In the genomic region with DNA sequence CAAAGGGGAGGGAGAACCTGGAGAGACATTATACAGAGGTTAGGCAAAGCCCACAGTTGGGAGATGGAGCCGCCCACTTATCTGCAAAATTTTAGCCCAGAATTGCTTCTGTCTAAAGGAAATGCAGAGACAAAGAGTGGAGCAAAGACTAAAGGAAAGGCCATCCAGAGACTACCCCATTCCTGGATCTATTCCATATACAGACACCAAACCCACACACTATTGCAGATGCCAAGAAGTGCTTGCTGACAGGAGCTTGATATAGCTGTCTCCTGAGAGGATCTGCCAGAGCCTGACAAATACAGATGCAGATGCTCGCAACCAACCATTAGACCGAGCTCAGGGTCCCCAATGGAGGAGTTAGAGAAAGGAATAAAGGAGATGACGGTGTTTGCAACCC, we compare ENCODE assay signal across 7 mouse cellular contexts.
"Had no signal": no experiment of that assay in that cellular context is flagged by ENCODE, and none has a peak within 500 bp of the region (broad histone marks: within the 10 kb centered on the region; RNA-seq: fewer than 3 reads in every experiment).

No protein-coding gene starts in this region.

- DNase-seq: liver, postnatal 0 days; lung, adult 2 months; lung, postnatal 14 days; lung, postnatal 36 days; thymus, adult 2 months; thymus, postnatal 25 days; thymus, postnatal 4 days had no signal
